Mouse (Mus musculus): ENCODE data around the gene Rab40c.

Rab40c gene

GRCm38 (mm10) chr17:25919144-25919785 is at the start of gene Rab40c:
Gene Rab40c (minus strand): TSS chr17:25919727.
- peak; percentile 62 for DNase-seq

- no peak for DNase-seq
Observed at GRCm38 (mm10) chr17:25968176-25968575, 48.6 kb upstream of the Rab40c start.

GRCm38 (mm10) chr17:25967652-25968051 is 48.1 kb upstream of the Rab40c start:
- DNase-seq, result no peak

DNA sequence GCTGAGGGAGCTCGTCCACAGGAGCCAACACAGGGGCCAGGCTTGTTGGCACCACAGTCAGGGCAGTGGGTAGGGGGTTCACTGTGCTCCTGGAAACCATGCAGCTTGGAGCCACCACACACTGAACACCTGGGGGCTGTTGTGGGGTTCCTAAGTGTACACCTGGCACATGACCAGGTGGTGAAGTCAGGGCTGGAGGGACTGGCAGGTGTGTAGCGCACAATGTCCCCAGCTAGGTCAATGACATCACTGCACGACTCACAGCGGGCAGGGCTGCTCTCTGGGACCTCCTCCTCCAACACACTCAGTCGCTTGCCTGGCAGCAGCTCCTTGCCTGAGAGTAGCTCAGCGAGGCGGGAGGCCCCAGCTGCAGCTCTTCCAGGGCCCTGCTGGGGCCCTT is 44.7 kb upstream of the Rab40c start:
- no peak for DNase-seq

DNA sequence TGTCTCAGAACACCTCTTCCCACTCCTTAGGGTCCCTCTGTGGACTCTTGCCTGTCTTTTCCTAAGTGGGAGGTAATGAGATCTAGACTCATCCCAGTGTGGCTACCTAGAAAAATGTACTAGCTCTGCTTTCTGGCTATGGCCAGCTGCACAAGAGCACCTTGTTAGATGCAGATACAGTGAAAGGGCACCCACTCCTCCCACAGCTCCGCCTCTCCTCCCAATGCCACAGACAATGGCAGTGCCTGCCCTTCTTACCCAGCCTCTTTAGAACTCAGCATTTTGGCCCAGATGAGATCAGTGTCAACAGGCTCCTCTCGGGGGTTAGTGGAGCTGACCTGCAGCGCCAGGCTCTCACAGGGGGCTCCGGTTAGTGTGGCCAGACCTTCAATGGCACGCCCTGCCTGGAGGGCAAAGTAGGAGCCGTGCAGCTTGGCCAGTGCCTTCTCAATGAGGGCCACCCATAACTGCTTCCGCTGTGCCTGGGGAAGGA is 42.9 kb upstream of the Rab40c start:
- DNase-seq, result no peak

GRCm38 (mm10) chr17:25961566-25961965 is 42.0 kb upstream of the Rab40c start:
- no peak for DNase-seq

DNA sequence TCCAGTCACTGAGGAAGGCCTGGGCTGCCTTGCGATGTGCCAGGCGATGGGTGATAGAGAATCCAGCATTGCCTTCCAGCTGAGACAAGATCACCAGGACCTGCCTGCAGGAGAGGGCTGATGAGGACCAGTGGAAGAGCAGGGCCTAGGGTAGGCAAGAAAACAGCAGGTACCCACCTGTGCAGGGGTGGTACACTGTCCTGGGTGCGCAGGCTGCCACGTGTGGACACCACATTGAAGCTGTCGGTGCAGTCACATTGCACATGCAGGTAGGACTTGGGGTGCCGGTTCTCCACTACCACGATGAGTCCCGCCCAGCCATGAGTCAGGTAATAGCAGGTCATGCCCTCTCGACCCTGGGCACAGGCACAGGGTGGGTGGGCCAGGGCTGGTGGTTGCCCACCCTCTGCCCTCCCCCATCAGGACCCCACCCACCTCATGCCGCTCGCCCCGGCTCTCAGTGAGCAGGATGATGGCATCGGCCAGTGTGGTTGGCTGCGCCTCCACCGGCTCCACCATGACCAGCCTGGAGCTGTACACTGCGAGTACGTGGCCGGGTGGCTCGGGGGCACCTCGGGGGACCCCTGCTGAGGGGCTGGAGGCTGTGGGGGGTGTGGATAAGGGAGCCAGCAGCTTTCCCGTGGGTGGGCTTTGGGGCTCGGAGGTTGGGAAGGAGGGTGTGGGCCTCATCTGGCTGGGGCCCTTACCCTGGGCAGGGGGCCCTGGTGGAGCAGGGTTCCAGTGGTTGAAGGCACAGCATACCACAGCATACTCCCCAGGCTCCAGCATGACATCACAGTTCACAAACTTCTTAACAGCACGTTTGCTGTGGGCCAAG is 40.3 kb upstream of the Rab40c start:
- no peak for DNase-seq

DNA sequence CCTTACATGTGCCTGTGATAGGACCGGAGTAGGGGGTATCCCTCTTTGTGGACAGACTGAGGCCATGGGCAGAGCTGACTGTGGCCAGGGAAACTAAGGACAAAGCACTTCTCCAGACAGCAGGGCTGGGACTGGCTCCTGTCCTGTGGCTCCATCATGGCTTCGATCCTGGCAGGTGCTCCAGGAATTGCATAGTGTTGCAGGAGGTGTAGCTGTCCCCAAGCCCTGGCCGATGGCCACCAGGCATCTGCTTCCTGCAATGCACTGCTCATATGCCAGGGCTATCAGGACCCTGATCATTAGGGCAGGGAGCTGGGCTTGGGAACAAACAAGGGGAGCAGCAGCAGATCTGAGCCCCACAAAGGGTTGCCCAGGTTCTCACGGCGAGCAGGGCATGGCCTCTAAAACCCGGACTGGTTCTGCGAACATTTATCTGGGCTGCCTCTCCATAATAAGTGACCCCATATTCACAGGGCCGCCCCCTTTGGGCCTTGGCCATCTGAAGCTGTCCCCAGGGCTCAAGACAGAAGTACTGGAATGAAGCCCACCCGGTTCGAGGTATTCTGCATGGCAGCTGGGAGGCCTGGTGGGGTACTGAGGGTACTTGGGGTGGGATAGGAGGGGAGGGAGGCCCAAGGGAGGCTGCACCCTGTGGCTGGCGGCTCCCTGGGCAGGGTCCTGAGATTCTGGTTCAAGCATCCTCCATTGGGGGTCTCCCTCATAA is 39.4 kb upstream of the Rab40c start:
- DNase-seq, result no peak

GRCm38 (mm10) chr17:25957586-25958051 is 38.1 kb upstream of the Rab40c start:
- no peak for DNase-seq

GRCm38 (mm10) chr17:25956631-25957030 is 37.1 kb upstream of the Rab40c start:
- no peak for DNase-seq

DNA sequence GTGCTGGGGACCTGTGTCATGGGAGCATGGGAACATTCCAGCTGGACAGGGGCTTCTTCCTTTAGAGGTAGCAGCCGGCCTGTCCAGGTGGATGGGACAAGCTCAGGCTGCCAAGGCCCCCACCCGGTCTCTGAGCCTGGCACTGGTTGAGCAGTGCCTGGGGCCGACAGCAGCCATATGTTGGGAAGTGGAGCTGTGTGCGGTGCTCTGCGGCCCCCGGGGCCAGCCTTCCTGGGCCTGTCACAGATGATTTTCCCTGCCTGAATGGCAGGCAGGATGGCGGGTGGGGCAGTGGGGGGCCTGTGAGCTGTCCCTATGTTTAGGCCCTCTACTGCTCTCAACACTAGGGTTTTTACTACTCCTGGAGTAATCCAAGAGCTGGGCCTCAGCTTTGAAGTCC is 36.7 kb upstream of the Rab40c start:
- no peak for DNase-seq

DNA sequence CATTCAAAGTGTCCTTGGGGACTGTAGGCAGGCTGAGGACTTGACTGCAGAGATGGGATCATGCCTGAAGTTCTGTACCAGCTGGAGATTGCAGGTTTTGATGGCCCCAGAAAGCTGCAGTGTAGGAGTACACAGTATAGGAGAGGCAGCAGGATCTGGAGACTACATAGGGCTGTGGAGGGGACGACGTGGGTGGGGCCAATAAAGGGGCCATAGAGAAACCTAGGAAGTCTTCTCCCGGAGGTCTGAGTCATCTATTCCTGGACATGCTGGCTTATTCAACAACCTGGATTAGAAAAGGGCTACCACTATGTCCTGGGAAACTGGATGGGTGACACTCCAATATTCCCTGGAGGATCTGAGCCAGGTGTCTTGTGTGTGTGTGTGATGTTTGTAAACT is 36.2 kb upstream of the Rab40c start:
- no peak for DNase-seq

DNA sequence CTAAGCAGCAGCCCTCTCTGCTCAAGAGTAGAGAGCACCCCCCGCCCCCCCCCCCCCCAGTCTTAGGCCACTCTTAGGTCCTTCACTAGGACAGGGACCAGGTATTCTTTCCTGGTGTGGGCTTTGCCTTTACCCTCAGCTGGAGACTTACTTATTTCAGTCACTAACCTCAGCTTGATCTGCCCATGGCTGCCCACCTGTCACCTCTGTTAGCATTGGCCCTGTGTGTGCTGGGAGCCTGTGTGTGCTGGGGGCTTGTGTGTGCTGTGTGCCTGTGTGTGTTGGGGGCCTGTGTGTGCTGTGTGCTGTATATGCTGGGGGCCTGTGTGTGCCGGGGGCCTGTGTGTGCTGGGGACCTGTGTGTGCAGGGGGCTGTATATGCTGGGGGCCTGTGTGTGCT is 35.1 kb upstream of the Rab40c start:
- no peak for DNase-seq

DNA sequence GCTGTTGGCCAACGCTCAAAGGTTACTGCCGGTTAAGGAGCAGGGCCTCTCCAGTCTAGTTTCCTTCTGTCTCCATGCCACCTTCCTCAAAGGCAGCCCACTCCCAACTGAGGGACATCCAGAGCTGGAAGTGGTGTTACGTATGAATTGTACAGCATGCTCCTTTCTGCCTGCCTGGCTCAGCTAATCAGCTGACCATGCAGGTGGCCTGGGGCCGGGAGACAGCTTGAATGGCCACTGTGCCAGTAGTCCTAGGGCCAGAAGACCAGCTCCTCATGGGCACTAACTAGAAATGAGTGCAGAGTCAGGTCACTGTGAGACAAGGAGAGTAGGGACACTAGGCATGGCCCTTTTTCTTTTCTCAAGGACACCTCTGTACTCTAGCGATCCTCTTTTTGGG is 33.6 kb upstream of the Rab40c start:
- DNase-seq, result no peak

GRCm38 (mm10) chr17:25951803-25952623 is 32.5 kb upstream of the Rab40c start, which contains the start of gene A930017K11Rik:
Gene A930017K11Rik (minus strand): TSS chr17:25952565.
- no peak for DNase-seq

DNA sequence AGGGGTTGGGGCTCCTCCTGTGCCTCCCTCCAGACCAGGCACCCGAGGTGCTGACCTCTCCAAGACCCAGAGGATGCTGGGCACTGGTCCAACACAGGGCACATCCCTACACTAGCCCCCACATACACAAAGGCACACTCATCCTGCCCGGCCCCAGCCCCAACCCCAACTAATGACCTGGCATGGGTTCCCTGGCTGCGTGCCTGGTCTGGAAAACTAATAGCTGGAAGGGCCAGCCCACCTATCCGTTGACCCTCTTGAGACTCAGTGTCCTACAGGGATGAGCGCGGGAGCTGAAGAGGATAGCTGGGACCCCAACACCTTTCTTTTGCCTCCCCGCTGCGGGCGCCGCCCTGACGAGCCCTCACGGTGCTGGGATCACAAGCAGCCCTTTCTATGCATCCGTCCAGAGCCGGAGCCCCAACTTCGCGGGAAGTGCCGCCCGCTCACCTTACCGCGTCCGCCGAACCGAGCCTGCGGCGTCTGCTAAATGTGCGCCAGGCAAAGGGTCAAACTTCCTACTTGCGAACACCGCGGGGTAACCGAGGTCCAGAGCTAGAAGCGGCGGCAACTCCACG is 31.8 kb upstream of the Rab40c start:
- DNase-seq, result peak; percentile 41

DNA sequence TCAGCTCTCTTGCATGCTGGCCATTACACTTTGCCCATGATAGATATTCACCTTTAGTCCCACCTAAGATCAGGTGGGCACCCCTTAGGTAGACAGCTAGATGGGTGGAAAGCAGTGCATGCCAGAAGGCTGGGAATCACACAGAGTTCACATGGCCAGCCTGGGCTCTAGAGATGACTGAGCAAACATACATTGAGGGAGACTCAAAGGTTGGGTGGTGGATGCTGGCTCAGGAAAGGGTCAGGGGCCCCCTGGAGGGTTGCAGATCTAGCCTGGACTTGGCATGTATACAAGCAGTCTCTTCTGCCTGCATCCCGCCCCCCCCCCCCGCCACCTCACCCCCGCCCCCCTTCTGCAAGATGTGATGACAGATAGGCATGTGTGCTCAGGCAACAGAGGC is 31.2 kb upstream of the Rab40c start:
- DNase-seq, result no peak

DNA sequence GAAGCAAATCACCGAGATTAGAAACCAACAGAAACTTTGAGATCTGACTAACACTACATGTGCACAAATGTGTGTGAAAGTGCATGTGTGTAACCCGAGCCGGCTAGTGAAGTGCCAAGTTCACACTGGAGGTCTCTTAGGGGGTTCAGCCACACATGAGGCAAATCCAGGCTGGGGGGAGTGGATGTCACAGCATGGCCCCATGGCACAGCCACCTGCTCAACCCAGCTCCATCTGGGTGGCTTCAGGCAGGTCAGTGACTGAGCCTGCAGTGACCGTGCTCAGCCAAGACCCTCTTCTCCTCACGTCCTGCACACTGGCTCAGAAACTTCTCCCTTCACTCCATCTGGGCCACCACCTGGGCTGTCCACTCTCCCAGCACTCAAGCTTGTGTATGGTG is 30.5 kb upstream of the Rab40c start:
- no peak for DNase-seq

DNA sequence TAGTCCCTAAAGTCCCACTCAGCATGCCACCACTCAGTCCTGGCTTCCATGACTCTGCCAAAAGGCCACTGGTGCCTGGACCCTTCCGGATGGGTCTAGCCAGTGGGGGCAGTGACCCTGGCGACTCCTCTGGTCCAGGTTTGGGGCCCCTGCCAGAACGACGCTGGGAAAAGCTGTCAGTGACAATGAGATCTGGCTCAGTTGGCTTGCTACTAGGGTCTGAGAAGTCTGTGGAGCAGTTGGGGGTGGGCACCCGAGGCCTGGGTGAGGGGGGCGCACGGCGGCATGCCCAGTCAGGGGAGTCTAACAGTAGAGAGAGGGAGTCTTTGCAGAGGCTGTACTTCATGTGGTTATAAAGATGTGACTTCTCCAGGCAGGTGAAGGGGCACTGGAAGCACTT is 28.5 kb upstream of the Rab40c start:
- no peak for DNase-seq

GRCm38 (mm10) chr17:25947576-25947975 is 28.0 kb upstream of the Rab40c start:
- no peak for DNase-seq

DNA sequence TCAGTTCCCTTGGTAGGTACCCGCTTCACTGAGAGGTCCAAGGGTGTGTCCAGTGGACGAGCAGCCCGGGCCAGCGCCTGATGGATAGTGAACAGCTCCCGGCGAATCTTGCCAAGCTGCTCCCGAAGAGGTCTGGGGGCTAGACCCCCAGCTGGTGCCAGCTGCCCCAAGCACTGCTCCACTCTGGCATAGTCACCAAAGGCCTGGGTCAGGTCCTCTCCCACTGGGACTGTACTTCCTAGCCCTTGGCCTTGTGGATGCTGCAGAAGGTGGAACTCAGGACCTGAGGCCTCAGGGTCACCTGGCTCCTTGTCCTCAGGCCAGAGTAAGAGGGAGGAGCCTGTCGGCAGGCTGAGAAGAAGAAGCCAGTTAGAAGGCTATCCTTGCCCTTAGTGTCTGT is 27.4 kb upstream of the Rab40c start:
- no peak for DNase-seq

- no peak for DNase-seq
Observed at GRCm38 (mm10) chr17:25946349-25946748, 26.8 kb upstream of the Rab40c start.
